Mouse (Mus musculus) stomach, postnatal 0 days (tissue): ENCODE data around the gene Yif1b. TPM values are rescaled to one million over a fixed set of nuclear protein-coding genes. Genes with fewer than 3 reads are reported as not detected.

Experiments used
- ATAC-seq: fragments of 200-750 bp; cut with Nextera tagmentation; 2 replicates; pipeline ENCODE4 v1.8.0; 2017; ENCODE audit not compliant: low FRiP score, low TSS enrichment
- DNase-seq: peaks from one replicate; pipeline ENCODE4 v3.0.0-alpha.2; 2016; ENCODE audit warnings: low spot score
- H3K27ac ChIP-seq: fragments of 300-500 bp; sonication (generic); replicated peaks from 2 replicates; pipeline ENCODE4 v1.5.1; 2014; ENCODE audit warnings: mild to moderate bottlenecking, control low read depth
- H3K27me3 ChIP-seq: fragments of 300-500 bp; sonication (generic); 2 replicates; pipeline ENCODE4 v1.6.1; 2014; ENCODE audit warnings: low read length; ENCODE audit not compliant: control insufficient read depth, insufficient read depth
- H3K36me3 ChIP-seq: fragments of 300-500 bp; sonication (generic); 2 replicates; pipeline ENCODE4 v1.6.1; 2014; ENCODE audit warnings: low read length, mixed read lengths; ENCODE audit not compliant: control insufficient read depth, insufficient read depth
- H3K4me1 ChIP-seq: fragments of 300-500 bp; sonication (generic); replicated peaks from 2 replicates; pipeline ENCODE4 v1.6.1; 2014; ENCODE audit warnings: antibody characterized with exemption; ENCODE audit not compliant: control insufficient read depth, insufficient read depth
- H3K4me2 ChIP-seq: fragments of 300-500 bp; sonication (generic); replicated peaks from 2 replicates; pipeline ENCODE4 v1.6.1; 2014; ENCODE audit warnings: low read depth, mild to moderate bottlenecking, control low read depth, moderate library complexity
- H3K4me3 ChIP-seq: fragments of 300-500 bp; sonication (generic); 2 replicates; pipeline ENCODE4 v1.5.1; 2014; ENCODE audit warnings: low read depth, low read length, control low read depth
- H3K9ac ChIP-seq: fragments of 300-500 bp; sonication (generic); 2 replicates; pipeline ENCODE4 v1.6.1; 2014; ENCODE audit warnings: mild to moderate bottlenecking, low read length, control low read depth, mixed read lengths
- H3K9me3 ChIP-seq: fragments of 300-500 bp; sonication (generic); 2 replicates; pipeline ENCODE4 v1.6.1; 2016; ENCODE audit warnings: low read length; ENCODE audit not compliant: control insufficient read depth
- CTCF ChIP-seq: IDR thresholded peaks from 2 replicates; pipeline ENCODE4 v1.5.1; 2016; ENCODE audit warnings: antibody characterized with exemption, low read depth, mild to moderate bottlenecking, moderate library complexity
- EP300 ChIP-seq: optimal IDR thresholded peaks from 2 replicates; pipeline ENCODE3; 2016; ENCODE audit warnings: antibody characterized with exemption
- WGBS: fragments of 180-500 bp; shearing (Covaris S2); extraction: QIAGEN DNeasy Blood & Tissue Kit; methylation state at CpG from one replicate; pipeline ENCODE4 v1.1.7; 2014; 5-methylcytosine and 5-hydroxymethylcytosine counted together
- polyA plus RNA-seq: library from polyadenylated mRNA; unstranded; fragments of >200 nt; fragmentation: Nextera tagmentation; extraction: Ambion mirVana; gene quantifications from 2 replicates; pipeline ENCODE4 v1.2.1, GENCODE M21; 2015

Gene Yif1b
- polyA plus RNA-seq, 1 experiment from 2014 or later: 74.1 TPM

- H3K4me1 ChIP-seq: peaks cover 5% of the 10 kb centered on the region; the same call in 1 of the 2 replicates
- H3K27ac ChIP-seq: peak overlapping the region; percentile 77
- DNase-seq (no peak), ATAC-seq (no peak)
- TF ChIP-seq CTCF: no peak
- no peak for TF ChIP-seq EP300
- no peaks in the 10 kb centered on the region for H3K9me3 ChIP-seq
- H3K36me3 ChIP-seq: no peaks in the 10 kb centered on the region
- H3K4me2 ChIP-seq: peak overlapping the region; percentile 41
- peak overlapping the region; percentile 35; the same call in 1 of the 2 replicates for H3K9ac ChIP-seq
- no peaks in the 10 kb centered on the region for H3K27me3 ChIP-seq
- 34% methylated on average over 11 of the region's 11 CpGs for WGBS
- peak overlapping the region; percentile 55; the same call in 1 of the 2 replicates for H3K4me3 ChIP-seq
Observed at GRCm38 (mm10) chr7:29290691-29291485, 52.8 kb downstream of the Yif1b start.

GRCm38 (mm10) chr7:29291616-29292457 lies 53.7 kb downstream of the Yif1b start:
- no peak overlapping the region for H3K9ac ChIP-seq
- no peaks in the 10 kb centered on the region for H3K9me3 ChIP-seq
- no peak for DNase-seq
- H3K4me3 ChIP-seq: no peak overlapping the region; the same call in 1 of the 2 replicates
- H3K4me1 ChIP-seq: peaks cover 5% of the 10 kb centered on the region; the same call in 1 of the 2 replicates
- no peak for ATAC-seq
- no peaks in the 10 kb centered on the region for H3K36me3 ChIP-seq
- peak overlapping the region; percentile 41 for H3K4me2 ChIP-seq
- no peaks in the 10 kb centered on the region for H3K27me3 ChIP-seq
- TF ChIP-seq EP300: peak; percentile 27
- no peak for TF ChIP-seq CTCF
- H3K27ac ChIP-seq: peak overlapping the region; percentile 77
- WGBS: 21% methylated on average over 6 of the region's 7 CpGs

GRCm38 (mm10) chr7:29292458-29293098 lies 54.4 kb downstream of the Yif1b start:
- no peak overlapping the region for H3K9ac ChIP-seq
- H3K4me2 ChIP-seq: no peak overlapping the region
- no peaks in the 10 kb centered on the region for H3K27me3 ChIP-seq
- no peak for ATAC-seq
- H3K27ac ChIP-seq: peak overlapping the region; percentile 78
- H3K4me1 ChIP-seq: peaks cover 5% of the 10 kb centered on the region; the same call in 1 of the 2 replicates
- H3K4me3 ChIP-seq: no peak overlapping the region
- WGBS: 22% methylated on average over 8 of the region's 8 CpGs
- H3K36me3 ChIP-seq: no peaks in the 10 kb centered on the region
- no peaks in the 10 kb centered on the region for H3K9me3 ChIP-seq
- DNase-seq: no peak
- no peak for TF ChIP-seq EP300
- no peak for TF ChIP-seq CTCF

GRCm38 (mm10) chr7:29293131-29294065 lies 55.3 kb downstream of the Yif1b start:
- TF ChIP-seq EP300 (no peak), CTCF (no peak)
- Histone ChIP-seq H3K9ac (0 out of 2 replicates have a peak overlapping the region, but pooled peaks have one; percentile 13), H3K27me3 (no peaks in the 10 kb centered on the region), H3K36me3 (no peaks in the 10 kb centered on the region), H3K27ac (peak overlapping the region; percentile 78), H3K4me1 (peaks cover 5% of the 10 kb centered on the region; the same call in 1 of the 2 replicates), H3K4me2 (no peak overlapping the region), H3K4me3 (no peak overlapping the region), H3K9me3 (no peaks in the 10 kb centered on the region)
- 0 out of 2 replicates have a peak, but pooled peaks have one; percentile 3 for ATAC-seq
- DNase-seq: peak; percentile 42
- 35% methylated on average over 19 of the region's 19 CpGs for WGBS
